Mouse (Mus musculus): ENCODE data around the gene Magi1. TPM values are rescaled to one million over a fixed set of nuclear protein-coding genes. Genes with fewer than 3 reads are reported as not detected.
"Not testable (repeated sequence)": the region's sequence is repeated elsewhere in the genome, so short reads cannot be mapped to it uniquely, and the experiment has no call there.

Gene Magi1
- total RNA-seq, 2 experiments from 2014 or later, result 38.9 to 40.6 TPM

DNA sequence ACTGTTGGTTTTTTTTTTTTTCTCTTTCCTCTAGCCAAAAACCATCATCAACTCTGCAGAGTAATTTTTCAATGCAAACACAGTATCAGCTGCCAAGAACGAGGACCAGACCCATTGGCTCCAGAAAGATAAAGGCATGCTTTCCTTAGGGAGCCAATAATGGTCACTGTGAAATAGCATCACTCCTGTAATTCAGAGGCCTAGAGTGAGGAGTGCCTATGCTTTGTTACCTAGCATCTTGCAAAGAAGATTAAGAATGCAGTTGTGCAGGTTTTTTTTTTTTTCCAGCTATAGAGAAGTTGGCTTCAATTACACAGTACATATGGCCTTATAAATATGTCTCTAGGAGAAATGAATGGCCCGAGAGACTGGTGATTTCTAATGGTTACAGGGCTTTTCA lies 560.5 kb downstream of the Magi1 start:
- DNase-seq, result no peak

DNA sequence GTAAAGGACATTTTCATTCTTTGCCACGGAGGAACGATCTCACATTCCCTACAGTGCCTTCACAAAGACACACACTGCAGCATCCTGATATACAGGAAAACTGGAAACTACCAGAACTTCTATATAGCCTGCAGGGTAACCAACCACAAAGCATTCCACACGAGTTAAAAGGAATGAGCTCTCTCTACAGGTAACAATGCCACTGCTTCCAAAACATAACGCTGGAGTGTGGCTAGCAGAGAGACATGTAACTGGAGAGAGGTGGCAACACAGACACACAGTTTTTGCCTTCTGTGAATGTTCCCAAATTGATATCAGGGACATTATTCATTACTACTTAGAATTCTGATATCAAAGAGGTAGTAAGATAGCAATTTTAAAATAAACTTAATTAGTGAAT lies 564.2 kb downstream of the Magi1 start:
- no peak for DNase-seq

DNA sequence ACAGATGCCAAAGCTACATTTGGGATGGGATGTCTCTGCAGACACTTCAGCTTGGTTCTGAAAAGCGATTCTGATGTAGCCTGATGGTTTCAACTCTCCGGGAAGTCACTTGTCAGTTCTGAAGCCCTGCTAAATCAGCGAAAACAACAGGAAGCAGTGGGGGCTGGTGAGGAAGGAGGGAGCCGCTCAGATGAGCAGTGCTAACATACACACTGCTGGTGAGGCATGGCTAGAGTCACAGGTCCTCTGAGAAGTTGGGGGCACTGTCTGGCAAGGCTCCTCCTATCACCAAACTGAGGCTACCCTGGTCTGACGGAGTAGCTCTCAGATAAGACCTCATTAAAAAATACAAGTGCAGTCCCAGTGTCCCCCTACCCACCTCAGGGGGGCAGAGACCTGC lies 565.3 kb downstream of the Magi1 start:
- DNase-seq, result no peak

DNA sequence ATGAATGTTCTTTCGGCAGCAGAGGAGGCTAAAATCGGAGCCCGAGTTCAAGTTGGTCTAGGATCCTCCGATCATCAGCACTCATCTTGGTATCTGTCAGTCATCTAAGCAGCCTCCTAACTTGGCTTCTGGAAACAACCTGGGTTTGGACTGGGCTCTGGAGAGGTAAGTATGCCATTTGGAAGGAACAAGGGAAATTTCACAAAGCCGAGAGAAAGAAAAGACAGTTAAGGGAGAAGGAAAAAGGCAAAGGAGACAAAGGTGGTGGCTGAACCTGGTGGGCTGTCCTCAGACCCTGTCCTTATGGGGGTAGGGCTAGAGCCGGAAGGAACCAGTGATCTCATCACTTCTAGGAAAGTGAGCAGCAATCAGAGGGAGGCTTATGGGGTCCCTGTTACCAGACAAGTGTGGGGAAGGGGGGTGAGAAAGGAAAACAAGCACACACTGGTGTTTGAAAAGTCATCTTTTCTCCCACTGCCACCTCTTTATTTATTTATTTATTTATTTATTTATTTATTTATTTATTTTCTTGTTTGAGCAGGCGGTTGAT lies 565.8 kb downstream of the Magi1 start:
- DNase-seq, result no peak

DNA sequence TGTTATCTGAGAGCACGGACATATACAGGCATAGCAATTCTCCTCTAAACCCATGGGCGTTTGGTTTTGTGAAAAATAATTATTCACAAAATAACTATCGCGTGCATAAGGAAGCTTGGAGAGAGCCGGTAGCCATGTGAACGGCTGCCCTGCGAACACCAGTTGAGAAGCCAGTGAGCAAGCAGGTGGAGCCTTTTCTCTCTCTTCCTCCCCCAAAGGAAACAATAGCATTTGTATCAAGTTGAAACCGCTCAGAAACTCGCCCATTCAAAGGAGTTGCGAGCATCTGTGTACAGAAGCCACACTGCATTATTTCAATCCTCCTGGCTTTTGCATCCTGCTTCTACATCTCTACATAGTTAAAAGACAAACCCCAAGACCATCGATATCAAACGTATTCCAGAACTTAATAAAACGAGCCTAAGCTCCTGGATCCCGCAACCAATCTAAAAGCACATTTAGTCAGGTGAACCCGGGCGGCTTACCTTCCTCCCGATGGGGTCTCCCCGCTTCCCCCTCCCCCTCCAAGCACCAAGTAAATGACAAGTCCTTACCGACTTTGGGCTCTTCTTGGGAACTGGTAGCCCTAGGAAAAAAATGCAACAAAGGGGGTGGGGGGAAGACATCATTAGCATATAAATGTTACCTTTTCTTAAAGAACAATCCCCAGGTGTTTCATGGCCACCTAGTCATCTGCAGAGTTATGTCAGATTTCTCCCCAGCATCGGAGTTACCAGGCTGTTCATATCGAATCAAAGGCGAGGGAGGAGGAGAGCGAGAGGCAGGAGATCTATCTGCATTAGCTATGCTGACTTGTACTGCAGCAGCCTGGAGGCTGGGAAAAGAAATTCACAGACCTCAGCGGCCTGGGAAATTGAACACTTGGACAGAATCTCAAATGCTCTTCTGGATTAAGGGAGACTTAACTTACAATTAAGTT lies 566.8 kb downstream of the Magi1 start:
- DNase-seq, result no peak

DNA sequence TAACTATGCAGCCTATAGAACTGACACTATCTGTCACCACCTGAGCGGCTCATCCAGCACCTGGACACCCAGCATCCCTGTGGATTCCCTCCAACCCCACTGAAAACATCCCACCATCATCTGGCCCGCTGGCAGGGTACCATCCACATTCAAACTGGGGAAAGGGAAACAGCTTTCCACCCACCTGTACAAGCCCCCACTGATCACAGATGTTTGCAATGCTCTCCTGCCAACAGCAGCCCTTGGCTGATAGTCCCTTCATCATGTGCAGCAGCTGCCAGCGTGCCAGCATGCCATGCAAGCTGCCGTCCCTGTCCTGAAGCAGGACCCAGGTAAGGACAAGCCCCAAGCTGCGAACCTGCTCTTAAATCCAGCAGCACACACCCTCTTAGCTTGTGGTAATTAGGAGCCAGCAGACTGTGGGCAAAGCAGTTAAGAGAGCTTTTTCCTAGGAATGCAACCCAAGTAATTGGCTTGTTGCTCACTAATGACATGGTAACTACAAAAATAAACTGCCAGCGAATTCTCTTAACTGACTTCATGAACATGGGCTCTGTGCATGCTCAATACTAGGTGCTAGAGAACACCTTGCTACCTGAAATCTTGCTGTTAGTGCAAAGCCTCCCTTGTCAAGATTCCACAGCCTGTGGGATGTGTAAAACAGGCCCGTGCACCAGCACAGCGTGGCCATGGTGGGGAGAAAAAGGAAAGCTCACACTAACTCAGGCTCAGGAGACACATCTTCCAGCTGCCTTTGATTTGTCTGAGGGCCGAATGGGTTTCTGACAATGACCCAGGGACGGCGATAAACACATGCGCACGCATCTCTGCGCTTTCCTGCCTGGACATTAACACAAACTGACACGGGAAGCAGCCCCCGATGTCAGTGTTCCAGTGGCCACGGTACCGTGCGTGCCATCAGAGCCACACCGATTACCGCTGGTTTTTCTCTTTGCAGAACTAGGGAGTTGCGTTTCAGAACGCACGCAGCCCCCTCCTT lies 568.2 kb downstream of the Magi1 start:
- no peak for DNase-seq

DNA sequence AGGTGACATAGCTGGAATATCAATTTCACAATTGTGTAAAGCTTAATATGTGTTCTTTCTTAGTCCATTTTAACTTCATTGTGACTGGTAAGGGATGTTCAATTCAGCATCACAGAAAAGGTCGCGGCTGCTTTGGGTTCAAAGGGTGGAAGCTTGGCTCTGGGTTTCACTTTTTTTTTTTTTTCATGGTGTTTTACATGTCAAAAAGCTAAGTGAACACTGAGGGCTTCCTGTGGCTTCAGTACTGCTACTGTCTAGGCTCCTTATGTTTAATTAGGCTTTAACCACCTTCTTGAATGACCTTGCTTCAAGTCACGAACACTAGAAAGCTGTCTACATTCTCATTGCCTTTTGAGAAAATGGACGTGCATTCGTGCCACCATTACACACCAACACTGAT lies 579.4 kb downstream of the Magi1 start:
- DNase-seq, result no peak

DNA sequence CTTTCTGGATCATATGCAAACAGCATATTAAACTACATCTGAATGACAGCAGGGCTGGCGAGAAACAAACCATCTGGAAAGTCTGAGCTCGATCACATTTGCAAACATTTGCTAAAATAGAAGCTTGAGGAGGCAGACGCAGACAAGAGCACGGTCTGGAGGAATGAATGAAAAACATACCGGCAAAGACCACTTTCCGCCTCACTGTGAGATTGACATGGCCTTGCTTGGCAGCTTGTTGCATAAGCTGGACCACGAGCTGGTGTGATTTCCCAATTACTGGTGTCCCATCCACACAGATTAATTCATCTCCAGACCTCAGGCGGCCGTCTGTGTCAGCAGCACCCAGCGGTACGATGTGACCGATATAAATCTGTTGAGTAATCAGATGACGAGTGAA lies 584.3 kb downstream of the Magi1 start:
- no peak for DNase-seq

DNA sequence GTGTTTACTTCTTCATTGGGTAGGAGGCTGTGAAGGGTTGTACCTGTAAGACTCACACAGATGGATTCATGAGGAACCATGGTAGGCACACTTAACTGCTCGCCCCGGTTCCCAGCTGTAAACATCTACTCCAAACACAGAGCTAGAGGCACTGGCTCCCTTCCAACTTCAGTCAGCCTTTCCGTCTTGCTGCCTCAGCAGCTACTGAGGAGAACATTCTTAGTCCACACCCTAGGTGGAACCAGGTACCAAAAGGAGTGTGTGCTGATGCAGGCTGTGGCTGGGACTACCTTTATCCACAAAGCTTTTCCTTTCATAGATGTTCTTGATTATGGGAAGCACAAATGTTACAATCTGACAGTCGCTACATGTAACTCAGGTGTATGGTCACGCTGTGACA lies 585.8 kb downstream of the Magi1 start:
- DNase-seq, result no peak

DNA sequence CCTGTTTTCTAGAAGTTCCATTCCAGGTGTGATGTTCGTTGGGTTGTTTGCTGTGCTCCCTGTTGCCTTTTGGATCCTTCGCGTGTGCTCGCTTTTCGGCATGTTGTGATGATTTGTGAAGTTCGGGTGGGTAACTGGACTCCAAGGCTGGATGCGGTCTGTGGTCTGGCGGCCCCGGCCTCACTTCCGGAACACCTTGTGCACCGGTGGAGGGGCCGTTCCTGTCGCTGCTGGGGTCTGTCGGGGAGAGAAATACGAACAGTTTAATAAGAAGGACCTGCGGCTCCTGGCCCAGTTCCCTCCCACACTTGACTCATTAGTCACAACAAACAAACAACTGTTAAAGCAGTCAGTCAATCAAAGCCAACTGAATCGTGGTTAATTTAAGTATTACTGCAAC lies 605.0 kb downstream of the Magi1 start:
- no peak for DNase-seq

DNA sequence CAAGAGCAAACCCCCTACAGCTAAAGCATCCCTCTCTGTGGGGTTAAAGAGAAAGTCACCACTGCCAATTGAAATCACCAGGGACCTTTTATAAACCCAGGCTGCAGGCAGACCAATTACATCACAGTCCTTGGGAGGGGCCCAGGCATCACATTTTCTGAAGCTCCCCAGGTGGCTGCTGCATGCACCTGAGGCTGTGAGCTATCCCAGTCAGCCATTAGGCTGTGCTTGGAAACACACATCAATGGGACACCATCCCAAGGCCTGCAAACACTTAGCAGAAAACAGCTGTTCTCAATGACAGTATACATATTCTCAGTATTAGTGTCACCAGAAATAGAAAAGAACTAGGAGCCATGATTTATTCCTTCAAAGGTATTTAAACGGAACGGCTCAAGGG lies 617.0 kb downstream of the Magi1 start:
- DNase-seq, result no peak

DNA sequence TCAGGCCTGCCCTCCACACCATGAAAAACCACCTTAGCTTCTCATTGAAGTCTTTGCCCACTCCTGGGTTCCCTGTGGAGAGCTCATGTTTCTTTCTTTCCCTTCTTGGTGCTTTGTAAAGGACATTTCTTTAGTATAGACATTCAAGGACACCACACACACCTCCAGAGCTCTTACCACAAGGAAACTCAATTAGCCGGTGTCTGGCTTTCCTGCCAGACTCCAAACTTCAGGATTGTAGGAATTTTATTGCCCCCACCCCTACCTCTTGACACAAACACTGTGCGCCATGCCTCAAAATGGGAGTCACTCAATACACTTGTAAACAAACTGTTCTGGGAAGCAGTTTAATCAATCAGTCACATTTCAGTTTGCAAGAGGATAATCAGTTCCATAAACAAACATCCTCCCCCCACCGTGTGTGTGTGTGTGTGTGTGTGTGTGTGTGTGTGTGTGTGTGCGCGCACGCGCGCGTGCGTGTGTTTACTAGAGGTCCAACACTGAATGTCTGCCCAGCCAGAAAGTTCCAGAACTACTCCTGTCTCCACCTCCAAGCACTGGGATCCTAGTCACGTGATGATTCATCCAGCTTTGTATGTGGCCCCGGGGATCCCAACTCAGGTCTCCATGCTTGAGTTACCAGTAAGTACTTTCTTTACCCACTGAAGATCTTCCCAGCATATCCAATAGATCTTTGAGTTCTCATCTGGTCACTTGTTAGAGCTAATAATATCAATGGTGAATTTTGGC lies 618.5 kb downstream of the Magi1 start:
- no peak for DNase-seq

DNA sequence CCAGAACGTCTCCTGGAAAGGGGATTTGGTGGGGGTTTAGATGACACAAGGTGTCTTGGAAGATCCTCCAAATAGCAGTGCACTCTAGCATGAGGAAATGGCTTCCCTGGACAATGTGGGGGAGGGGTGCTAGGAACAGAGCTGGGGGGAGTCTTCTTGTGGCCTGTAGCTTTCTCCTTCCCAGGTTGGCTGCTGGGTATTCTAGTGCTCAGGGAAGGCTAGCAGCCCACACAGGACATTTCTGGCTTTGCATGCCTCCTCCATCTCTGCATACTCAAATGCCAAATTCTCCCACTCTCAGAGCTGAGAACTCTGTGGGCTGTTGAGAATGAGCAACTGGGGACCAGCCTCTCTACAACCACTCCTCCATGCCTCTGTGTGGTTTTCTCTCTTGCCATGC lies 622.6 kb downstream of the Magi1 start:
- no peak for DNase-seq

DNA sequence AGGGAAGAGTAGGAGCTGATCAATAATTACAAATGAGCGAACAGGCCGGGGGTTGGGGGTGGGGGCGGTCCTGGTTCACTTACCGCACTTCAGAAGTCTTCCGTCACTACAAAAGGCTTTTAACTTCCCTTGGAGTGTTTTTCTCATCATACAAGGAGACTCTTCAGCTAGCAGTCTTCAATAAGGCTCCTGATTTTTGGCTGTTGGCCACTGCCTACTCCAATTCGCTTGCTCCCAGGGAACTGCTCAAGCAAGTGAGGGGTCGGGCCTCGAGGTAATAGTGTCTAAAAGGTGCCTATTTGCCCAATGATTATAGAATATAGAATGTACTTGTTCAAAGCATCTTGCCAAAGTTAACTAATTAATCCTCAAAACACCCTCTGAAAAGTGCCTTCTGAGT lies 624.2 kb downstream of the Magi1 start:
- DNase-seq, result no peak

DNA sequence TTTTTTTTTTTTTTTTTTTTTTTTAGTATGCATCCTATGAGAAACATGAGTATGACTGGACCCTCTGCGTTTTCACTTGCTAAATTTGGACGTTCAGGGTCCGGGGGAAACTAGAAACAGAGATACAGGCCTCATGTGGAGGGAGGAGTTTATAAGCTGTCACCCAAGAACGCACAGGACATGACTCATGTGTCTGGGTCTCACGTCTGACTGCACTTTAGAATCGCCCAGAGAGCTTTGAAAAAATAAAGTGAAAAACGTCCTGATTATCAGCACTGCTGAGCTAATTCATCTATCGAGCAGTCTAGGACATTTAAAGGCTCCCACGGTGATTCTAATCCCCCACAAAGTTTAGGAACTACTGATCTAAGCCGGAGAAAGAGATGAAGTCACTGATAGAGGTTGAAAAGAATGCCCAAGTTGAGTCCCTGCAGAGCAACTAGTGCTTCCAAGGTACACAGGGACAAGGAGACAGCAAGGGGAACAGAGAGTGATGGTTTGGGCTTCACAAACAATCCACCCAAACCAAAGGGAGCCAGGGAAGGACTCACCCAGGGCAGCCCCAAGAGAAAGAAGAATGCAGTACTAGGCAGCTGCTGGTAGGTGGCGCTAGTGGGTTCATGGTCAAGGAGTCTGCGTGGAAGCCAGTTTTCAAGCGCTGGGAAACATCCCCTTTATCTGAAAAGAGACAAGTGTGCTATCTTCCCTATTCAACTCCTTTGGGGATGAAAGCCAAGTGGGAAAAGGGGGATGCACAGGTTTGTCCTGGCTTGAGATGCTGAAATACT lies 626.3 kb downstream of the Magi1 start:
- peak; percentile 84 for DNase-seq

DNA sequence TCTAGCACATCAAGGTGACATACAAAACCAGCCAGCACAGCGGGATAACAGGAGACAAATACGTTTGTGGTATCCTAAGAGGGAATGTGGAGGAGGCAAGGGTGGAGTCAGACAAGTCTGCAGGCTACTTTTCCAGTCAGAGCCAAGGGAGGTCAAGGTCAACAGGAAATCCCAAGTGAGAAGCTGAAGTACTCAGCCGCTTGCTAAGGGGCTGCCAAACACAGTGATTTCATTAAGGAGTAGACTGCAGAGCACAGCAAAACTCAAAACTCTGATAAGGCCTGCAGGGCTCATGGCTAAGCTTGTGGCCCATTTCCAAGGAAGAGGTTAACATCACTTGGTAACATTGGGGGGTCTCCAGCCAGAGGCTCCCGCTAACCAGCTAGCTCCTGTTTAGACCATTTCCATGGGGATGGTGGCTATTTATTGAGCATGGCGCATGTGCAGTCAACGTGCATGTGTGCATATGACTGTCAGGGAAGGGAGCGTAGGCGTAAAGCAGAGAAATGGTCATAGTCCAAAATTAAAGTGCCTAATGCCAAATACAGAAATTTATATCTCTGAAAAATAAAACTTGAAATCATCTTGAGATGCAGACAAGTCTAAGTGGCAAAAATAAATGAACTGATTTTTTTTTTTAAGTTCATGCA lies 635.0 kb downstream of the Magi1 start:
- peak; percentile 72 for DNase-seq

DNA sequence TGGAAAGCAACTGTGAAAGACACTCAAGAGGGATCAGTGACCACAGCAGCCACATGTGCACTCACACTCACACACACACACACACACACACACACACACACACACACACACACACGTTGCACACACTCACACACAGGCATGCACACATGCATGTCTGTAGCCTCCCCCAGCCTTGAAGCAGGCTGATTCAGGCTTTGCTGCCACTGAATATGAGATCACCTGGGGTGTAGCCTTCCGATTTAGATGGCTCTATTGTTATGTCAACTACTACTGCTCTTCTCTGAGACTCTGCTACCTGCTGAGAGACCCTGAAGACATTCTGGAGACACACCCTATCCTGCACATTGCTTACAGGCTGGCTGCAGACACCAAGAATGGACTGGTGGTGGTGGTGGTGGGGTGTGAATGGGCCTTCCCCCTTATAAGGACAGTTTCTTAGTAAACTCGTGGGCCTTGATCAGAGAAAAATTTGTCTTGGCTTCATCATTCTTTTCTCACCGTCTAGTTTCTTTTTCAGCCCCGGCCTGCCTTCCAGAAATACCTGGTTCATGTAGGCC lies 653.9 kb downstream of the Magi1 start:
- not testable (repeated sequence) for DNase-seq

DNA sequence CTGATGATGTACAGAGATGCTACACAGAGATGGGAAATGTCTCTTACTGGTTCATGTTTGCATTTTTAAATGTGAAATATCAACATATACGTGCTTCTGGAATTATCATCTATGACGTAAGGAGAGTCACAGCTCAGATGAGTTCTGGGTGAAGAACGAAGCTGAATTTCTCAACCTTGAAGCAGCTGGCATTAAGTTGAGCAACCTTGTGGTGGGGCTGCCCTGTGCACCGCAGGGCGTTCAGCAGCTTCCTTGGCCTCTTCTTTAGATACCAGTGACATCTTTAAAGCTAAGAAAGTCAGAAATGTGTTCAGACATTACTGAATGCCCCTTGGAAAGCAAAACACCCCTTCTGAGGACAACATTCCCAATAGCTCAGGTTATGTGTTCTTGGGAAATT lies 656.5 kb downstream of the Magi1 start:
- no peak for DNase-seq
